ENCODE assay signal across 13 mouse cellular contexts in the genomic region with DNA sequence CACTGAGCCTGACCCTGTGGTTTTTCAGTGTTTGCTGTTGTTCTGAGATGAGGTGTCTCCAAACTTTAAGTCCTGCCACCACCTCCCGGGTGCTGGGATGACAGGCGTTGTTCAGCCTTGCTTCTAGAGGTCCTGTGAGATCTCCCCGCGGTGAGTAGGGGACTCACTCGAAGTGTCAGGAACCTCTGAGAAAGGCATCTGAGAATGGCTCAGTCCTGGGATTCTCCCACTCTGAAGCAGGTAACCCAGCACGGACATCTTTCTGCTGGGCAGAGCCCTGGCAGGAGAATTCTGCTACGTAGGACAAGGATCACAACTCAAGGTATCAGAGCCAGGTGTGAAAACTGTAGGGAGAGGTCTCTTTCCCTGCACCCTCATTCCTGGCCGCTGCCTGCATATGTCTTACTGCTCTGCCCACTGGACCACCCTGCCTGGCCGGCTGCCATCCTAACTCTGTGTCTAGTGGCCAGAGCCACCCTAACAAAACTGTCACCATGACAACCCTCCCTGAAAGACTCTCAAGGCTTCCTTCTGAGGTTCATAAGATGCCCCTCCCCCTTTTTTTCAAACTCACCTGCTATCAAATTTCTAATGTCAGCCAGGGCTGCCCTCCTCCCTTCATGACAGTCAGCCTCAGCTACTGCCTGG.
"Had no signal": no experiment of that assay in that cellular context is flagged by ENCODE, and none has a peak within 500 bp of the region (broad histone marks: within the 10 kb centered on the region; RNA-seq: fewer than 3 reads in every experiment).

No protein-coding gene starts in this region.

- H3K27ac ChIP-seq: liver, embryonic 14.5 days; midbrain, embryonic 10.5 days; midbrain, embryonic 13.5 days; neural tube, embryonic 13.5 days; neural tube, embryonic 15.5 days; stomach, embryonic 15.5 days; stomach, postnatal 0 days had no signal

- ATAC-seq: midbrain, embryonic 13.5 days; midbrain, embryonic 16.5 days had no signal

- H3K27me3 ChIP-seq: midbrain, embryonic 13.5 days; neural tube, embryonic 13.5 days; neural tube, embryonic 15.5 days; stomach, embryonic 15.5 days had no signal

- H3K4me3 ChIP-seq: midbrain, embryonic 10.5 days; midbrain, embryonic 13.5 days; myocyte; neural tube, embryonic 13.5 days; neural tube, embryonic 15.5 days; stomach, embryonic 15.5 days had no signal

- H3K4me2 ChIP-seq: midbrain, embryonic 13.5 days; neural tube, embryonic 13.5 days; neural tube, embryonic 15.5 days; stomach, embryonic 15.5 days had no signal

- H3K36me3 ChIP-seq: midbrain, embryonic 10.5 days; midbrain, embryonic 13.5 days; neural tube, embryonic 13.5 days; neural tube, embryonic 15.5 days; stomach, embryonic 15.5 days had no signal

- H3K9me3 ChIP-seq: midbrain, embryonic 10.5 days; midbrain, embryonic 13.5 days; neural tube, embryonic 13.5 days; neural tube, embryonic 15.5 days; stomach, embryonic 15.5 days had no signal

- DNase-seq: right cerebral cortex, postnatal 14 days; thymus, adult 2 months; thymus, postnatal 25 days; thymus, postnatal 4 days had no signal

- H3K9ac ChIP-seq: liver, embryonic 14.5 days; midbrain, embryonic 13.5 days; neural tube, embryonic 13.5 days; neural tube, embryonic 15.5 days; stomach, embryonic 15.5 days had no signal
